Mouse (Mus musculus): ENCODE measurements around the gene Ppp2r3a. TPM values are rescaled to one million over a fixed set of nuclear protein-coding genes. Genes with fewer than 3 reads are reported as not detected.

Ppp2r3a gene
- polyA plus RNA-seq, 1 experiment, result 2.7 TPM

DNA sequence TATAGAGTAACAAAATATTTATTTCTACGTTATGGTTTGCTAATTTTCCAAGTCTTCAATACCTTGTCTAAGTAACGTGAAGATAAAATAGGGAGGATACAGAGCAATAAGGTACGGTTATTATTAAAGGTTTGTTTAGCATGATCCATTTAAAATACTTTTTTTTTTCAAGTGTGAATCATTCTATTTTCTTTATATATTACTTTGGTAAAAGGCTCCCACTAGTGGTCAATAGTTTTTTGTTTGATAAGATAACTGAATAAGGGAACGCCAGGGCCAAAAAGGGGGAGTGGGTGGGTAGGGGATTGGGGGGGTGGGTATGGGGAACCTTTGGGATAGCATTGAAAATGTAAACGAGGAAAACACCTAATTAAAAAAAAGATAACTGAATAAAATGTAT, 98.7 kb downstream of the Ppp2r3a start:
- DNase-seq, result no peak
- Histone ChIP-seq H3K4me3 (ENCODE audit: control insufficient read depth, insufficient read depth, low read length) (no peak overlapping the region), H3K36me3 (ENCODE audit: control insufficient read depth, insufficient read depth, low read length) (no peaks in the 10 kb centered on the region), H3K27ac (ENCODE audit: control insufficient read depth, insufficient read depth, low read length) (no peak overlapping the region), H3K27me3 (ENCODE audit: control insufficient read depth, insufficient read depth, low read length) (no peaks in the 10 kb centered on the region), H3K4me1 (replicated peaks; ENCODE audit: control insufficient read depth, insufficient read depth, low read length) (no peaks in the 10 kb centered on the region)
- no peak for TF ChIP-seq CTCF (IDR thresholded peaks at IDR 0.05; ENCODE audit: borderline replicate concordance, control insufficient read depth, extremely low read depth, insufficient read depth, low read length, poor library complexity)
- 85% methylated on average over 5 of the region's 5 CpGs for WGBS

DNA sequence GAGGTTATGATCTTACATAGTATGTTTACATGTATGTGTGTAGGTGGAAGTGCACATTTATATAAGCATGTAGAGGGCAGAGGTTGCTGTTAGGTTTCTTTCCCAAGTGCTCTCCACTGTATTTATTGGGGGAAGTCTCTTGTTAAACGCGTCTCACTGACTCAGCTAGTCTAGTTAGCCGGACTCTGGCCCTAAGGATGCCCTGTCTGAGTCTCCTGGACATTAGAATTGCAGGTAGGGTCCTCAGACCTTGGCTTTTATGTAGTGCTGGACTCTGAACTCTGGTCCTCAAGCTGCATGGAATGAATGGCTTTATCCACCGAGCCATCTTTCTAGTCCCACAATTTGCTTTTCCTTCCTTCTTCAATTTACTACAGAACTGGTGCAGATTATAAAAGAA, 108.0 kb downstream of the Ppp2r3a start:
- no peaks in the 10 kb centered on the region for H3K4me1 ChIP-seq (replicated peaks; ENCODE audit: control insufficient read depth, insufficient read depth, low read length)
- no peak overlapping the region for H3K4me3 ChIP-seq (ENCODE audit: control insufficient read depth, insufficient read depth, low read length)
- TF ChIP-seq CTCF (IDR thresholded peaks at IDR 0.05; ENCODE audit: borderline replicate concordance, control insufficient read depth, extremely low read depth, insufficient read depth, low read length, poor library complexity) (no peak), POLR2A (IDR thresholded peaks at IDR 0.05; ENCODE audit: control insufficient read depth, extremely low read depth, insufficient read depth, low read length, poor library complexity) (no peak)
- DNase-seq, result no peak
- H3K27ac ChIP-seq (ENCODE audit: control insufficient read depth, insufficient read depth, low read length), result no peak overlapping the region
- WGBS, result 93% methylated on average over 4 of the region's 4 CpGs
- H3K36me3 ChIP-seq (ENCODE audit: control insufficient read depth, insufficient read depth, low read length), result no peaks in the 10 kb centered on the region
- H3K27me3 ChIP-seq (ENCODE audit: control insufficient read depth, insufficient read depth, low read length), result no peaks in the 10 kb centered on the region

DNA sequence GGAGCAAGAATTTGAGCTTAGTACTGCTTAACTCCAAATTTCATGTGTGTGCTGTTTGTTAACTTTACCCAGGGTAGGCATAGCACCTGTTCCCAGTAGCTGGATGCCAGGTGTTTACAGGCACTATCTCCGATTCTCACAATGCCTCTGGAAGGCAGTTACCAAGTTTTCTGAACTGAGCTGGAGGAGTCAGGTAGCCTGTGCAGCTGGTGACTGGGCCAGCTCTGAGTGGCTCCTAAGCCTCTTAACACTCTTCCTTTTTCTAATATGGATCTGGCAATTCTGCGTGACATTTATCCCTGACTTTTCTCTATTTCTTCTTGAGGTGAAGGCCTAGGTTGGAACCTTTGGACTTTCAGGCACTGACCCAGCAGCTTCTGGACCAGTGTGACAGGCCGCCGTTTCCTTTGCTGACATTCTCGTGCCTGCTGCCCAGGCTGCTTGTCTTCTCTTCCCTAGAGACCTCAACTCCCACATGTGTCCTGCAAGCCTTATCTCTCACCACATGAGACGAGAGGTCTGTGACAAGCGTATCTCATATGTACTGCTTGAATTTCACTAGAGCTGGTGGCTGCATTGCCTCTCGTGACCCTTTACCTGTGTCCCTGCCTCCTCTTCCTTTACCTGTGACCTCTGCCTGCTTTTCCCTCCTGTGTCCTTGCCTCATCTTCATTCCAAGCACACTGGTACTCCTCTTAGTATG, 137.3 kb downstream of the Ppp2r3a start:
- Histone ChIP-seq H3K27me3 (ENCODE audit: control insufficient read depth, insufficient read depth, low read length) (no peaks in the 10 kb centered on the region), H3K36me3 (ENCODE audit: control insufficient read depth, insufficient read depth, low read length) (no peaks in the 10 kb centered on the region), H3K27ac (ENCODE audit: control insufficient read depth, insufficient read depth, low read length) (no peak overlapping the region), H3K4me3 (ENCODE audit: control insufficient read depth, insufficient read depth, low read length) (no peak overlapping the region), H3K4me1 (replicated peaks; ENCODE audit: control insufficient read depth, insufficient read depth, low read length) (no peaks in the 10 kb centered on the region)
- WGBS, result 92% methylated on average over 8 of the region's 8 CpGs
- no peak for DNase-seq
- TF ChIP-seq CTCF (IDR thresholded peaks at IDR 0.05; ENCODE audit: borderline replicate concordance, control insufficient read depth, extremely low read depth, insufficient read depth, low read length, poor library complexity), result no peak
- TF ChIP-seq POLR2A (IDR thresholded peaks at IDR 0.05; ENCODE audit: control insufficient read depth, extremely low read depth, insufficient read depth, low read length, poor library complexity), result no peak

DNA sequence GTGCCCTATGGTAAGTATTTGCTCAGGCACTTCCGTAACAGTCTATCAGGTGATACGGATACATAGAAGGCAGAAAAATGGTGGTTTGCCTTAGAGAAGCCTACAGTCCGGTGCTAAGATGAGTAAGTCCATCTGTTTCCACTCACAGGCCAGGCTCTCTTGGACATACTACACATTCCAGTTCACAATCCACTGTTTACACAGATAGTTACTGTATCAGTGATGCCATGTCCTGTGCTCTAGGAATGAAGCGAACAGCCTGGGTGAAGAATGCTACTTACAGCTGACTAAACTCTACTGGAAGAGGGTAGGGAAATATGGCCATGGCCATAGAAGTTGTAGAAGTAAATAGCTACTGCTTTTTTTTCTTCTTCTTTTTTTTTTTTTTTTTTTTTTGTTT, 138.3 kb downstream of the Ppp2r3a start:
- H3K4me1 ChIP-seq (replicated peaks; ENCODE audit: control insufficient read depth, insufficient read depth, low read length), result no peaks in the 10 kb centered on the region
- H3K27ac ChIP-seq (ENCODE audit: control insufficient read depth, insufficient read depth, low read length), result no peak overlapping the region
- no peaks in the 10 kb centered on the region for H3K36me3 ChIP-seq (ENCODE audit: control insufficient read depth, insufficient read depth, low read length)
- H3K27me3 ChIP-seq (ENCODE audit: control insufficient read depth, insufficient read depth, low read length), result no peaks in the 10 kb centered on the region
- H3K4me3 ChIP-seq (ENCODE audit: control insufficient read depth, insufficient read depth, low read length), result no peak overlapping the region
- TF ChIP-seq CTCF (IDR thresholded peaks at IDR 0.05; ENCODE audit: borderline replicate concordance, control insufficient read depth, extremely low read depth, insufficient read depth, low read length, poor library complexity), result no peak
- TF ChIP-seq POLR2A (IDR thresholded peaks at IDR 0.05; ENCODE audit: control insufficient read depth, extremely low read depth, insufficient read depth, low read length, poor library complexity), result no peak
- WGBS, result 96% methylated on average over 4 of the region's 4 CpGs
- DNase-seq, result no peak

DNA sequence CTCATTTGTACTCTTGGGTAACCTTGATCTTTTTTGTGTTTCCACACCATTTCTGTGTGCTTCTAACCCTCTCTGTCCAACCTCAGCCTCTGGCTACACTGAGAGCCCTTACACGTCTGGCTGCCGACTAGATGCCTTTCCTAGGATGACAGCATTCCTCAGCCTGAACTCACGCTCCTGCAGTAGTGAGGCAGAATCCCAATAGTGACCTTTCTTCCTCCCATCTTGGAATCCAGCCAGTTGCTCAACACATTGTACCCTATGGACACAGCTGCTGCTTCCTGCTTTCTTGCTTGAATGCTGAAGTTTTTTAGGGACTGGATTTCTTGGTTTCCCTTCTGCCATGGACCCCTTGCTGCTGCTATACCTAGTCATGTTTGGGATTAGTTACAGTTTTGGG, 141.6 kb downstream of the Ppp2r3a start:
- TF ChIP-seq POLR2A (IDR thresholded peaks at IDR 0.05; ENCODE audit: control insufficient read depth, extremely low read depth, insufficient read depth, low read length, poor library complexity), result no peak
- no peak for TF ChIP-seq CTCF (IDR thresholded peaks at IDR 0.05; ENCODE audit: borderline replicate concordance, control insufficient read depth, extremely low read depth, insufficient read depth, low read length, poor library complexity)
- H3K27me3 ChIP-seq (ENCODE audit: control insufficient read depth, insufficient read depth, low read length), result no peaks in the 10 kb centered on the region
- H3K4me1 ChIP-seq (replicated peaks; ENCODE audit: control insufficient read depth, insufficient read depth, low read length), result no peaks in the 10 kb centered on the region
- 97% methylated on average over 3 of the region's 3 CpGs for WGBS
- H3K27ac ChIP-seq (ENCODE audit: control insufficient read depth, insufficient read depth, low read length), result no peak overlapping the region
- H3K36me3 ChIP-seq (ENCODE audit: control insufficient read depth, insufficient read depth, low read length), result peaks cover 4% of the 10 kb centered on the region; the same call in 1 of the 2 replicates
- DNase-seq, result no peak
- H3K4me3 ChIP-seq (ENCODE audit: control insufficient read depth, insufficient read depth, low read length), result no peak overlapping the region

DNA sequence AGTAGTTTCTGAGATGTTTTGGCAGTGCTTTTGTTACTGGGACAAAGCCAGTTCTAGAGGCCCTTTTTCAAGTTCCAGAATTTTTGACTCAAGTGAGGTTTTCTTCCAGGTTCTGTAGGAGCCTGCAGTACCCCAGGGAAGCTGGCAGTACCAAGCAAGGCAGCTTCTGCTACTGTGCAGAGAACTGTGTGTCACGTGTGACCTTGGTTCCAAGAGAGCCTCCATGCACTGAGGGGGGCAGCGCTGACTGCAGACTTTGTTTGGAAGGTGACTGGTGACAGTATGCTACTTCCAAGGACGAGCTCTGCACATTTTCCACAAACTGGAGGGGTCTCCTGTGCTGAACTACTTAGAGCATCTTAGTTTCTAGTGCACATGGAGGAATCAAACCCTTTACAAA, 144.2 kb downstream of the Ppp2r3a start:
- no peak for TF ChIP-seq CTCF (IDR thresholded peaks at IDR 0.05; ENCODE audit: borderline replicate concordance, control insufficient read depth, extremely low read depth, insufficient read depth, low read length, poor library complexity)
- DNase-seq, result no peak
- H3K36me3 ChIP-seq (ENCODE audit: control insufficient read depth, insufficient read depth, low read length), result peaks cover 12% of the 10 kb centered on the region
- H3K27me3 ChIP-seq (ENCODE audit: control insufficient read depth, insufficient read depth, low read length), result no peaks in the 10 kb centered on the region
- no peak overlapping the region for H3K4me3 ChIP-seq (ENCODE audit: control insufficient read depth, insufficient read depth, low read length)
- no peak overlapping the region for H3K27ac ChIP-seq (ENCODE audit: control insufficient read depth, insufficient read depth, low read length)
- H3K4me1 ChIP-seq (replicated peaks; ENCODE audit: control insufficient read depth, insufficient read depth, low read length), result no peaks in the 10 kb centered on the region
- WGBS, result 94% methylated on average over 3 of the region's 3 CpGs

DNA sequence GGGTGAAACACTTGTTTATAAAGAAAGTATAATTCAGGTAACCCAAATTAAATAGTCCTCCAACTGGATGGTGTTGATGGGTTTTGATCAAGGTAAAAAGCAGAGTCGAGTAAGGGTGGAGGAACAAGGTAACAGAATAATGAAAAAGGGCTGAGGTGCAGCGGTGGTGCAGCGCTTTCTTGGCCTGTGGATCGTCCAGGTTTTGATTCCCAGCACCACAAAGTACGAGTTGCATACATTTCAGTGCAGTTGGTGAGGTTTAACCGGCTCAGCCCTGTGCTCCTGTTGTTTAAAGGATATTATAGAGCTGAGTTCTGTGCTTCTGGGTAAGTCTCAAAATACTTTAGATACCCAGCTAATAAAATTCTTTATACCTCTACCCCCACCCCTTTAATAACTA, 145.9 kb downstream of the Ppp2r3a start:
- H3K4me1 ChIP-seq (replicated peaks; ENCODE audit: control insufficient read depth, insufficient read depth, low read length), result no peaks in the 10 kb centered on the region
- DNase-seq, result no peak
- H3K36me3 ChIP-seq (ENCODE audit: control insufficient read depth, insufficient read depth, low read length), result peaks cover 28% of the 10 kb centered on the region
- WGBS, result 97% methylated on average over 6 of the region's 6 CpGs
- no peak overlapping the region for H3K27ac ChIP-seq (ENCODE audit: control insufficient read depth, insufficient read depth, low read length)
- no peaks in the 10 kb centered on the region for H3K27me3 ChIP-seq (ENCODE audit: control insufficient read depth, insufficient read depth, low read length)
- no peak for TF ChIP-seq CTCF (IDR thresholded peaks at IDR 0.05; ENCODE audit: borderline replicate concordance, control insufficient read depth, extremely low read depth, insufficient read depth, low read length, poor library complexity)
- no peak for TF ChIP-seq POLR2A (IDR thresholded peaks at IDR 0.05; ENCODE audit: control insufficient read depth, extremely low read depth, insufficient read depth, low read length, poor library complexity)
- H3K4me3 ChIP-seq (ENCODE audit: control insufficient read depth, insufficient read depth, low read length), result no peak overlapping the region

Data from thymus, adult 2 months (tissue).